Mouse (Mus musculus) ES-E14 (cell line): ENCODE measurements around the gene Hectd1. TPM values are rescaled to one million over a fixed set of nuclear protein-coding genes. Genes with fewer than 3 reads are reported as not detected.

Experiments
- DNase-seq: peaks from one replicate; pipeline ENCODE4 v3.0.0-alpha.2; 2013; ENCODE audit warnings: low read depth, low spot score
- H3K27ac ChIP-seq: 2 replicates; pipeline ENCODE4 v1.5.1; 2012; ENCODE audit warnings: low read depth, mild to moderate bottlenecking, low read length, moderate library complexity, mixed read lengths; ENCODE audit not compliant: poor library complexity, insufficient read depth, severe bottlenecking
- H3K36me3 ChIP-seq: 2 replicates; pipeline ENCODE4 v1.6.1; 2012; ENCODE audit warnings: mild to moderate bottlenecking, low read length, moderate library complexity, mixed read lengths; ENCODE audit not compliant: control insufficient read depth, poor library complexity, insufficient read depth, severe bottlenecking
- H3K4me1 ChIP-seq, 2 experiments: fragments of 150-350 bp in 1 of 2; sonication (generic) in 1 of 2; 2 replicates each; pipeline ENCODE4 v1.6.1; 2012; ENCODE audit warnings: low read length in 2 of 2, mild to moderate bottlenecking in 1 of 2, mixed read lengths in 1 of 2; ENCODE audit not compliant: control insufficient read depth in 2 of 2, insufficient read depth in 2 of 2, poor library complexity in 1 of 2
- H3K4me3 ChIP-seq, 2 experiments: fragments of 150-350 bp in 1 of 2; sonication (generic) in 1 of 2; 2 replicates each; pipeline ENCODE4 v1.5.1; 2012; ENCODE audit warnings: low read length in 2 of 2, low read depth in 1 of 2, mild to moderate bottlenecking in 1 of 2, mixed read lengths in 1 of 2; ENCODE audit not compliant: insufficient read depth in 1 of 2, poor library complexity in 1 of 2, severe bottlenecking in 1 of 2
- H3K9ac ChIP-seq: 2 replicates; pipeline ENCODE4 v1.6.1; 2012; ENCODE audit warnings: low read depth, mild to moderate bottlenecking, low read length, mixed read lengths; ENCODE audit not compliant: poor library complexity, insufficient read depth, severe bottlenecking
- H3K9me3 ChIP-seq: fragments of 150-350 bp; sonication (generic); 2 replicates; pipeline ENCODE4 v1.6.1; 2012; ENCODE audit warnings: low read depth, mild to moderate bottlenecking, low read length; ENCODE audit not compliant: control insufficient read depth, insufficient read depth
- CHD2 ChIP-seq: IDR thresholded peaks from 2 replicates; pipeline ENCODE4 v1.6.1; 2014; ENCODE audit warnings: mild to moderate bottlenecking, low read depth, low read length, inconsistent platforms
- HCFC1 ChIP-seq: IDR thresholded peaks from 2 replicates; pipeline ENCODE4 v1.6.1; 2012; ENCODE audit warnings: low read length, inconsistent platforms, borderline replicate concordance; ENCODE audit not compliant: insufficient read depth
- MAFK ChIP-seq: IDR thresholded peaks from 2 replicates; pipeline ENCODE4 v1.6.1; 2014; ENCODE audit warnings: mild to moderate bottlenecking, low read depth, low read length, inconsistent platforms; ENCODE audit not compliant: insufficient read depth
- ZC3H11A ChIP-seq: IDR thresholded peaks from 2 replicates; pipeline ENCODE4 v1.6.1; 2012; ENCODE audit warnings: low read depth, mild to moderate bottlenecking, inconsistent platforms, low read length, borderline replicate concordance
- ZNF384 ChIP-seq: IDR thresholded peaks from 2 replicates; pipeline ENCODE4 v1.6.1; 2012; ENCODE audit warnings: low read depth, low read length, inconsistent platforms
- in situ Hi-C, 2 experiments: fragments of 600-800 bp; cut with MboI; formaldehyde crosslinking; loops; one replicate each; pipeline ENCODE4 v1.15.1; 2025; ENCODE audit warnings: low sequenced_read_pairs in 2 of 2, inconsistent platforms in 1 of 2; ENCODE audit not compliant: unreplicated experiment in 2 of 2
- total RNA-seq: library from RNA; depleted of rRNA; stranded (reverse); fragments of 300-350 nt; gene quantifications from 2 replicates; pipeline ENCODE4 v1.2.3, GENCODE M21; 2012

The Hectd1 gene
- total RNA-seq, 1 experiment: 45.1 TPM

DNA sequence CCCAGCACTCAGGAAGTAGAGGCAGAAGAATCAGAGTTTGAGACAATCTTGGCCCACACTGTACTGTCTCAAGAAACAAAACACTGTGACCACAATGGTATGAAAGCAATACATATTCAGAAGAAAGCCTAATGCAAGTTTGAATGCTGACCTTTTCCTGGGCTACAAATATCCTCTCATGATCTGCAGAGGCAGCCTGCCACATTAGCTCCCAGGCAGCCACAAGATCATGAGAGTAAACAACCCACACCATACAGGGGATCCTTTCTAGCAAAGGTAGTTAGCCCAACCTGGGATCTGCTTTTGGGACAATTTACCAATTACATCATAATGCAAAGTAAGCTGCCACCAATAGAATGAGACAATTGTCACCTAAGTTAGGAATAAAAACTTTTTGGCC lies 18.8 kb downstream of the Hectd1 start:
- Histone ChIP-seq H3K4me1 (no peaks in the 10 kb centered on the region), H3K9me3 (no peaks in the 10 kb centered on the region), H3K4me3 (no peak overlapping the region), H3K27ac (no peak overlapping the region), H3K9ac (no peak overlapping the region), H3K36me3 (no peaks in the 10 kb centered on the region)
- in situ Hi-C loops: no loop called here
- DNase-seq: no peak
- TF ChIP-seq HCFC1 (no peak), ZNF384 (no peak), MAFK (no peak), CHD2 (no peak), ZC3H11A (no peak)

DNA sequence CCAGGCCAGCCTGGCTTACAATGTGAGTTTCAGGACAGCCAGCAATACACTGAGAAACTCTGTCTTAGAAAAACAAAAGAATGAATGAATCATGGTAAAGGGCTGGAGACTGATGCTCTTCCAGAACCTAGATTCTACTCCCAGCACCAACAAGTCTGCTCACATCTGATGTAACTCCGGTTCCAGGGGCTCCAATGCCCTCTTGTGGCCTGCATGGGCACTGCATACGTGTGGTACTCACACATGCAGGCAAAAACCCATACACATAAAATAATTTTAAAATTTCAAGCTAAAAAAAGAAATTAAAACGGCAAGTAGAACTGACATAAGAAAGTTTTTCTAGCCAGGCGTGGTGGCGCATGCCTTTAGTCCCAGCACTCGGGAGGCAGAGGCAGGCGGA lies 44.5 kb downstream of the Hectd1 start:
- H3K36me3 ChIP-seq: peaks cover 7% of the 10 kb centered on the region; the same call in 1 of the 2 replicates
- no peaks in the 10 kb centered on the region for H3K9me3 ChIP-seq
- no peaks in the 10 kb centered on the region for H3K4me1 ChIP-seq
- TF ChIP-seq ZC3H11A (peak; percentile 21; the same call in 1 of the 2 replicates), HCFC1 (no peak)
- no peak overlapping the region for H3K4me3 ChIP-seq
- peak; percentile 51 for DNase-seq
- H3K9ac ChIP-seq: no peak overlapping the region
- no peak overlapping the region for H3K27ac ChIP-seq
- in situ Hi-C loops: no loop called here

DNA sequence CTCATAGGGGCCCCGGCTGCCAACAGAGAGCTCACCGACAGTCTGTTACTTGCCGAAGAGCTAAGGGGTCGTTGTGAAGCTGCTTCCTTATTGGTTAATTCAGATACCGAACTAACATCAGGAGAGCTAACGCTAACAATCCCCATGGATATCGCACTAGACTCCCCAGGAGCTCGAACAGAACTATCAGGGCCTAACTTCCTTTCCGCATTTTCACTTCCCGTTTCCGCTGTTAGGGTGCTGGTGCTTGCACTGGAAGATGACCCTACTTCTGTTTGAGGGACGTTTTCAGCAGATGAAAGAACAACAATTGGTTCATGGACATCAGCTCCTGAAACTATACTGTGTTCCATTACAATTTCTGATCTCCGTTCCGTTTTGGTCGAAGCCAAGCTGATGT lies 60.6 kb downstream of the Hectd1 start:
- H3K27ac ChIP-seq: no peak overlapping the region
- H3K9ac ChIP-seq: no peak overlapping the region
- peaks cover 19% of the 10 kb centered on the region for H3K36me3 ChIP-seq
- no peak for TF ChIP-seq MAFK
- no peak for TF ChIP-seq ZNF384
- no peak for TF ChIP-seq CHD2
- H3K4me1 ChIP-seq: no peaks in the 10 kb centered on the region
- no peak overlapping the region for H3K4me3 ChIP-seq
- in situ Hi-C loops: no loop called here
- DNase-seq: no peak
- no peaks in the 10 kb centered on the region for H3K9me3 ChIP-seq

GRCm38 (mm10) chr12:51767454-51767853 lies 61.9 kb downstream of the Hectd1 start:
- no peak for DNase-seq
- no peaks in the 10 kb centered on the region for H3K9me3 ChIP-seq
- H3K27ac ChIP-seq: no peak overlapping the region
- no peak overlapping the region for H3K9ac ChIP-seq
- H3K4me3 ChIP-seq: no peak overlapping the region
- TF ChIP-seq CHD2: no peak
- TF ChIP-seq MAFK: no peak
- no peak for TF ChIP-seq HCFC1
- TF ChIP-seq ZC3H11A: no peak
- no peak for TF ChIP-seq ZNF384
- peaks cover 15% of the 10 kb centered on the region for H3K36me3 ChIP-seq
- in situ Hi-C loops: no loop called here
- no peaks in the 10 kb centered on the region for H3K4me1 ChIP-seq

- no peak overlapping the region for H3K27ac ChIP-seq
- H3K4me3 ChIP-seq: no peak overlapping the region
- no peaks in the 10 kb centered on the region for H3K9me3 ChIP-seq
- H3K36me3 ChIP-seq: peaks cover 3% of the 10 kb centered on the region
- no peaks in the 10 kb centered on the region for H3K4me1 ChIP-seq
- DNase-seq: no peak
- in situ Hi-C loops: no loop called here
- no peak for TF ChIP-seq ZC3H11A
- no peak for TF ChIP-seq HCFC1
- TF ChIP-seq CHD2: no peak
- no peak for TF ChIP-seq MAFK
- no peak for TF ChIP-seq ZNF384
- no peak overlapping the region for H3K9ac ChIP-seq
These were observed 70.0 kb downstream of the Hectd1 start for GRCm38 (mm10) chr12:51759374-51759773.
